18 mouse cellular contexts compared by ENCODE assay signal in the genomic region with DNA sequence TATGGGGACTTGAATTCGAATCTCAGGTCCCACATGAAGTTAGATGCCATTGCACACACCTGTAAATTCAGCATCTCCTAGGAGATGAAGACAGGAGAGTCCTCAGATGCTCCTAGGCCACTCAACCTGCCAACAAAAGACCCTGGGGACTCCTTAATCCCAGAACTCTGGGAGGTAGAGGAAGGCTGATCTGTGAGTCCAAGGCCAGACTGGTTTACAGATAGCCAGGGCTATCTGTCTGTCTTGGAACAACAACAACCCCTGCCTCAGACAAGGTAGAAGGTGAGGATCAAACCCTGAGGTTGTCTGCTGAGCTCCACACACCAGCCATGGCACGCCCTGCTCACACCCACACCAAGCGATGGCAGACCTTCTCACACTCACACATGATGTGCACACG. TPM values are rescaled to one million over a fixed set of nuclear protein-coding genes. Genes with fewer than 3 reads are reported as not detected.
"Had no signal": no experiment of that assay in that cellular context is flagged by ENCODE, and none has a peak within 500 bp of the region (broad histone marks: within the 10 kb centered on the region; RNA-seq: fewer than 3 reads in every experiment).

No protein-coding gene starts in this region.

- H3K9ac ChIP-seq: liver, embryonic 13.5 days; liver, postnatal 0 days; lung, embryonic 15.5 days; midbrain, embryonic 15.5 days; neural tube, embryonic 13.5 days had no signal

- H3K4me2 ChIP-seq: liver, embryonic 13.5 days; lung, embryonic 15.5 days; midbrain, embryonic 11.5 days; midbrain, embryonic 15.5 days; neural tube, embryonic 13.5 days had no signal

- H3K9me3 ChIP-seq: liver, embryonic 13.5 days; lung, embryonic 15.5 days; megakaryocyte, embryonic 14.5 days; midbrain, embryonic 15.5 days; neural tube, embryonic 13.5 days had no signal

- DNase-seq: kidney, postnatal 25 days; layer of hippocampus, adult 9-11 months; liver; liver, embryonic 13.5 days; liver, postnatal 0 days; lung, postnatal 14 days; retina, postnatal 1 day; right cerebral cortex, postnatal 4 days; spleen, adult 18-20 months; thymus, postnatal 36 days had no signal

- H3K4me1 ChIP-seq: lung, embryonic 15.5 days; midbrain, embryonic 15.5 days; neural tube, embryonic 13.5 days had no signal

- H3K27me3 ChIP-seq: liver, embryonic 13.5 days; lung, embryonic 15.5 days; midbrain, embryonic 15.5 days; neural tube, embryonic 13.5 days had no signal

- ATAC-seq: liver, postnatal 0 days; midbrain, embryonic 15.5 days had no signal

- H3K4me3 ChIP-seq: liver, embryonic 13.5 days; lung, embryonic 15.5 days; megakaryocyte, embryonic 14.5 days; midbrain, embryonic 15.5 days; neural tube, embryonic 13.5 days had no signal

- H3K27ac ChIP-seq: liver, embryonic 13.5 days; lung, embryonic 15.5 days; macrophage; midbrain, embryonic 15.5 days; neural tube, embryonic 13.5 days had no signal

- H3K36me3 ChIP-seq: liver, embryonic 13.5 days; lung, embryonic 15.5 days; midbrain, embryonic 15.5 days; neural tube, embryonic 13.5 days had no signal

RNA-seq across cellular contexts. Expression of gene Fabp1, which starts 59.5 kb away (rescaled TPM):
- total RNA-seq: layer of hippocampus, adult 18-20 months; monocyte, adult 5-6 weeks had no signal
- polyA plus RNA-seq: macrophage; midbrain, embryonic 11.5 days had no signal
